Mouse (Mus musculus) forebrain, embryonic 16.5 days (tissue): Measurements from ENCODE around the gene Slc5a4a. TPM values are rescaled to one million over a fixed set of nuclear protein-coding genes. Genes with fewer than 3 reads are reported as not detected.
A peak's percentile ranks its signal among the peaks of the same experiment; 100 is the strongest.

Source experiments
- microRNA counts: library from miRNA; unstranded; fragments of <30 nt; microRNA quantifications from one replicate; lab custom pipeline; 2016
- microRNA-seq: library from miRNA; unstranded; fragments of <30 nt; microRNA quantifications from one replicate; pipeline ENCODE4, GENCODE M21; 2017
- polyA plus RNA-seq: library from polyadenylated mRNA; unstranded; fragments of >200 nt; fragmentation: Nextera tagmentation; extraction: Ambion mirVana; gene quantifications from 2 replicates; pipeline ENCODE4 v1.2.1, GENCODE M21; 2015

Gene Slc5a4a
- polyA plus RNA-seq, 1 experiment from 2014 or later: not detected

MicroRNAs encoded within 50 kb of the gene (microRNA counts, 519-probe panel; counts per million panel counts)
- microRNA mmu-miR-678 (lab: Ali Mortazavi, UCI): 2,064 counts per million, percentile 33 among the panel's probes with 10 or more counts

Small RNAs within 50 kb of the gene (microRNA-seq; reads per million reads assigned to microRNA genes)
- not detected for gene Mir678

Other genes starting within 250 kb of the Slc5a4a start
- gene Smarcb1, start 225.8 kb upstream of the Slc5a4a start, polyA plus RNA-seq: 325 and 342 TPM in 2 replicates
- 21.8 and 30.7 TPM in 2 replicates for gene Chchd10, start 214.3 kb upstream of the Slc5a4a start, polyA plus RNA-seq
- 22.2 and 24.3 TPM in 2 replicates for gene Mmp11, start 211.0 kb upstream of the Slc5a4a start, polyA plus RNA-seq
- gene Gm867, start 206.8 kb upstream of the Slc5a4a start, polyA plus RNA-seq: 0.20 TPM in 1 of 2 replicates, not detected in the other
- 0.48 TPM in 1 of 2 replicates, not detected in the other for gene Vpreb3, start 204.4 kb upstream of the Slc5a4a start, polyA plus RNA-seq
- gene Gm5134, start 192.9 kb upstream of the Slc5a4a start, polyA plus RNA-seq: not detected in 2 replicates
- 12.1 and 12.5 TPM in 2 replicates for gene Zfp280b, start 114.8 kb upstream of the Slc5a4a start, polyA plus RNA-seq
- not detected in 2 replicates for gene Slc5a4b, start 36.5 kb upstream of the Slc5a4a start, polyA plus RNA-seq
- 282 and 309 TPM in 2 replicates for gene Prmt2, start 90.4 kb downstream of the Slc5a4a start, polyA plus RNA-seq
- 1.2 TPM in 2 replicates for gene S100b, start 106.4 kb downstream of the Slc5a4a start, polyA plus RNA-seq
- gene Dip2a, start 197.8 kb downstream of the Slc5a4a start, polyA plus RNA-seq: 15.9 and 19.6 TPM in 2 replicates